Mouse (Mus musculus) adrenal gland, adult 2 months (tissue): ENCODE data around the gene Omt2b. TPM values are rescaled to one million over a fixed set of nuclear protein-coding genes. Genes with fewer than 3 reads are reported as not detected.
A peak's percentile ranks its signal among the peaks of the same experiment; 100 is the strongest.
"Not testable (repeated sequence)": the region's sequence is repeated elsewhere in the genome, so short reads cannot be mapped to it uniquely, and the experiment has no call there.

ENCODE experiments used
- DNase-seq: peaks from one replicate; pipeline ENCODE4 v3.0.0; 2021
- polyA plus RNA-seq: library from polyadenylated mRNA; depleted of rRNA; stranded (reverse); fragments of >200 nt; gene quantifications from 2 replicates; pipeline ENCODE4 v1.2.3, GENCODE M21; 2012
- total RNA-seq, 2 experiments: library from RNA; stranded (reverse); gene quantifications; 2 replicates each; pipeline ENCODE4 v1.2.3; 2021

Omt2b gene
- total and polyA plus RNA-seq, 3 experiments = not detected

- DNase-seq = peak; percentile 60
These were observed 24.3 kb downstream of the Omt2b start for GRCm38 (mm10) chr9:78351504-78352220.

- no peak for DNase-seq
These were observed 27.5 kb downstream of the Omt2b start for GRCm38 (mm10) chr9:78354665-78355578.

GRCm38 (mm10) chr9:78355611-78356010 is 28.2 kb downstream of the Omt2b start, which contains the start of gene Gsta2:
Gsta2 (minus strand) TSS chr9:78355788.
- no peak for DNase-seq

GRCm38 (mm10) chr9:78358053-78358452 is 30.7 kb downstream of the Omt2b start:
- DNase-seq = peak; percentile 47

- DNase-seq = no peak
These were observed 32.5 kb downstream of the Omt2b start for GRCm38 (mm10) chr9:78359750-78360483.

- DNase-seq = no peak
These were observed 33.1 kb downstream of the Omt2b start for GRCm38 (mm10) chr9:78360484-78360872.

GRCm38 (mm10) chr9:78363374-78363773 is 36.0 kb downstream of the Omt2b start:
- DNase-seq = no peak

- DNase-seq = no peak
These were observed 37.3 kb downstream of the Omt2b start for GRCm38 (mm10) chr9:78364701-78365100.

GRCm38 (mm10) chr9:78365850-78366544 is 38.6 kb downstream of the Omt2b start:
- DNase-seq = no peak

- not testable (repeated sequence) for DNase-seq
These were observed 40.6 kb downstream of the Omt2b start, which contains the start of gene Dppa5a for GRCm38 (mm10) chr9:78367959-78368358. Dppa5a (minus strand) TSS chr9:78368177.

- no peak for DNase-seq
These were observed 41.4 kb downstream of the Omt2b start for GRCm38 (mm10) chr9:78368671-78369293.

GRCm38 (mm10) chr9:78369349-78369748 is 42.0 kb downstream of the Omt2b start:
- DNase-seq = no peak

GRCm38 (mm10) chr9:78369786-78370185 is 42.4 kb downstream of the Omt2b start:
- no peak for DNase-seq

GRCm38 (mm10) chr9:78371441-78371840 is 44.1 kb downstream of the Omt2b start:
- no peak for DNase-seq

- no peak for DNase-seq
These were observed 45.6 kb downstream of the Omt2b start for GRCm38 (mm10) chr9:78372827-78373504.

GRCm38 (mm10) chr9:78374397-78374796 is 47.0 kb downstream of the Omt2b start:
- DNase-seq = no peak

GRCm38 (mm10) chr9:78374885-78375389 is 47.5 kb downstream of the Omt2b start:
- DNase-seq = no peak

GRCm38 (mm10) chr9:78375486-78375885 is 48.1 kb downstream of the Omt2b start:
- DNase-seq = no peak

- no peak for DNase-seq
These were observed 50.2 kb downstream of the Omt2b start for GRCm38 (mm10) chr9:78377546-78377945.

- DNase-seq = peak; percentile 4
These were observed 50.9 kb downstream of the Omt2b start, which contains the start of gene Ooep for GRCm38 (mm10) chr9:78378113-78378785. Ooep (minus strand) TSS chr9:78378725.
